Mouse (Mus musculus) embryonic facial prominence, embryonic 14.5 days (tissue): ENCODE measurements at regions not wholly inside any gene's neighbourhood (a gene's known extent, or its start where the extent isn't known, plus 50 kb on each side); places are given as distances from the start of the nearest gene placed in this dataset.

Source experiments
- ATAC-seq: fragments of 200-750 bp; cut with Nextera tagmentation; 2 replicates; pipeline ENCODE4 v1.8.0; 2017; ENCODE audit warnings: low read depth, moderate number of reproducible peaks, moderate TSS enrichment
- DNase-seq: peaks from one replicate; pipeline ENCODE4 v3.0.0-alpha.2; 2015; ENCODE audit warnings: low spot score
- H3K27ac ChIP-seq: fragments of 300-500 bp; sonication (generic); replicated peaks from 2 replicates; pipeline ENCODE4 v1.5.1; 2014; ENCODE audit warnings: low read depth, mild to moderate bottlenecking, low read length, moderate library complexity
- H3K27me3 ChIP-seq: fragments of 300-500 bp; sonication (generic); replicated peaks from 2 replicates; pipeline ENCODE4 v1.6.1; 2014; ENCODE audit warnings: low read length; ENCODE audit not compliant: control insufficient read depth, insufficient read depth
- H3K36me3 ChIP-seq: fragments of 300-500 bp; sonication (generic); 2 replicates; pipeline ENCODE4 v1.6.1; 2014; ENCODE audit warnings: low read length, mixed read lengths; ENCODE audit not compliant: control insufficient read depth, insufficient read depth
- H3K4me1 ChIP-seq: fragments of 300-500 bp; sonication (generic); 2 replicates; pipeline ENCODE4 v1.6.1; 2014; ENCODE audit warnings: antibody characterized with exemption, low read length; ENCODE audit not compliant: control insufficient read depth, insufficient read depth
- H3K4me2 ChIP-seq: fragments of 300-500 bp; sonication (generic); 2 replicates; pipeline ENCODE4 v1.6.1; 2014; ENCODE audit warnings: low read depth, mild to moderate bottlenecking, low read length, moderate library complexity, mixed read lengths
- H3K4me3 ChIP-seq: fragments of 300-500 bp; sonication (generic); 2 replicates; pipeline ENCODE4 v1.5.1; 2014; ENCODE audit warnings: low read depth, mild to moderate bottlenecking, low read length
- H3K9ac ChIP-seq: fragments of 300-500 bp; sonication (generic); 2 replicates; pipeline ENCODE4 v1.6.1; 2014; ENCODE audit warnings: low read depth, mild to moderate bottlenecking, low read length, moderate library complexity, mixed read lengths
- H3K9me3 ChIP-seq: fragments of 300-500 bp; sonication (generic); 2 replicates; pipeline ENCODE4 v1.6.1; 2016; ENCODE audit warnings: low read length; ENCODE audit not compliant: control insufficient read depth
- WGBS: fragments of 180-500 bp; shearing (Covaris S2); extraction: QIAGEN DNeasy Blood & Tissue Kit; methylation state at CpG from one replicate; pipeline ENCODE4 v1.1.7; 2014; 5-methylcytosine and 5-hydroxymethylcytosine counted together

DNA sequence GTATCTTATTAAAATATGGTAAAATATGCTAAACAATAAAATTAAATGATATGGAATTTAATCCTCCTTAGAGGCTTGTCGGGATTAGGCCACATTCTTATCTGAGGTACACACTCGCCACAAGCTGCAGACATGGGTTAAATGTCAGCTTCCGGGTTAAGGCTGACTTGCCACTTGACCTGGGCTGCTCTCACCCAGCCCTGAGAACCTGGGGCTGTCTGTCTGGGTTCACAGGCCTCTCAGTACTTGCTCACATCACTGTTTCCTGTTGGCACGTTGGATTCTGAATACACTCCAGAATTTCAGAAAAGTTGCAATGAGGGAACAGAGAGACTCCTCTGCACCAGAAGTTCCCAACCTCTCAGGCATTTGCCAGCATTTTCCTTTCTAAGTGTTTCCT is 465.9 kb downstream of the Ccdc171 start:
- Histone ChIP-seq H3K4me2 (no peak overlapping the region), H3K27ac (peak overlapping the region; percentile 86), H3K36me3 (no peaks in the 10 kb centered on the region), H3K27me3 (no peaks in the 10 kb centered on the region), H3K4me1 (peaks cover 37% of the 10 kb centered on the region), H3K4me3 (no peak overlapping the region), H3K9me3 (no peaks in the 10 kb centered on the region), H3K9ac (peak overlapping the region; percentile 25; the same call in 1 of the 2 replicates)
- DNase-seq (no peak), ATAC-seq (no peak)
- WGBS: 21% methylated on average over 4 of the region's 4 CpGs

DNA sequence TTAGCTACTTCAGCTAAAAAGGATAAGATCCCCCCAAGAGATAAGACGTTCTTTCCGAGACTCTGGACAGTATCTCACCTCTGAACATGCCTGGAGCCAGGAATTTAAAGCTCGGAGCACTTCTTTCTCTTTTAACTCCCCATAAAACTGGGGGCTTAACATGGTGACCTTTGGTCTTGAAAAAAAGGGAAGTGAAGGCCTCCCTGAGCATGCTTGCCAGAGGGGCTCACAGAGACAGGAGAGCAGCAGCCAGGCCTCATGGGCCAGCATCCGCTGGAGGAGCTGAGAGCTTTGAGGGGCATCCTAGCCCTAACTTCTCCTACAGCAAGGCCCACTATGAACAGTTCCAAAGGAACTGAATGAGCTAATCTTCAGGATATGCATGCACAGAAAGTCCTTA is 471.7 kb downstream of the Ccdc171 start:
- H3K4me1 ChIP-seq: peaks cover 10% of the 10 kb centered on the region
- H3K9ac ChIP-seq: no peak overlapping the region
- no peaks in the 10 kb centered on the region for H3K9me3 ChIP-seq
- H3K36me3 ChIP-seq: no peaks in the 10 kb centered on the region
- WGBS: 52% methylated on average over 4 of the region's 4 CpGs
- no peak overlapping the region for H3K27ac ChIP-seq
- H3K4me3 ChIP-seq: no peak overlapping the region
- no peaks in the 10 kb centered on the region for H3K27me3 ChIP-seq
- H3K4me2 ChIP-seq: no peak overlapping the region
- ATAC-seq (no peak), DNase-seq (peak; percentile 24)

- H3K4me3 ChIP-seq: no peak overlapping the region
- no peaks in the 10 kb centered on the region for H3K27me3 ChIP-seq
- H3K9ac ChIP-seq: no peak overlapping the region
- H3K9me3 ChIP-seq: no peaks in the 10 kb centered on the region
- H3K36me3 ChIP-seq: no peaks in the 10 kb centered on the region
- H3K4me1 ChIP-seq: peaks cover 16% of the 10 kb centered on the region
- WGBS: 69% methylated on average over 7 of the region's 7 CpGs
- ATAC-seq: peak; percentile 32; the same call in 1 of the 2 replicates
- H3K4me2 ChIP-seq: no peak overlapping the region
- no peak for DNase-seq
- 0 out of 2 replicates have a peak overlapping the region, but pooled peaks have one; percentile 24 for H3K27ac ChIP-seq
Measured at GRCm38 (mm10) chr4:84001645-84002044, 476.3 kb downstream of the Ccdc171 start.

DNA sequence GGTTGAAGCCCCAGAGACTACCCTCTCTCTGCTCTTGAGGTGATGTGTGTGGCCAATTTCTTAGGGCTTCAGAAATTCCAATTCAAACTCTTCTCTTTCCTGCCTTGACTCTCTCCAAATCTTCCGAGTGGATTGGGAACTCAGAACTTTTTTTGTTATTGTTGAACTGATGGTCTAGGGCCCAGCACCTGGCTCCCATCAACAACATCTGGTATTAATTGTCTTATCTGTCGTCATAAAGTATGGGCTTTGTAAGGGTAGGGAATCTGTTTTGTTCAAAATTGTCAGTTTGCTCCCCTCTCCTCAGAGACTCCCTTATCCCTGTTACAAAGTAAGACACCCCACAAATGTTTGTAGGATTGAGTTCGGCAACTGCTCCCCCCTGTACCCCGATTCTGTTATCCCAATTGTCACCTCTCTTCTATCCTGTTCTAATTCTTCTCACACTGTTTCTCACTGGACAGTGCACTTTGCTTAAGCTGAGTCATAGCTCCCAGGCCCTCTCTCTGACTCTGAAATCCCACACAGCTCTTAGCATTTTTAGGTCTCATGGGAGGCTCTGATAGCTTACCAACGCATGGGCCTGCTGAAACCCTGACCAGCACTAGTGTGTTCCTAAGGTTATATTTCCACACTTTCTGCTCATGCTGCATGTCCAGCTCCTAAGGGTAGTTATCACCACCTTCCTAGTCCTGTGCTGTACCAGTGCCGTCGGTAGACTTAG is 478.9 kb downstream of the Ccdc171 start:
- Histone ChIP-seq H3K27me3 (no peaks in the 10 kb centered on the region), H3K4me2 (no peak overlapping the region), H3K9me3 (no peaks in the 10 kb centered on the region), H3K4me3 (no peak overlapping the region), H3K27ac (no peak overlapping the region), H3K4me1 (peaks cover 16% of the 10 kb centered on the region), H3K36me3 (no peaks in the 10 kb centered on the region), H3K9ac (no peak overlapping the region)
- DNase-seq (peak; percentile 39), ATAC-seq (peak; percentile 34; the same call in 1 of the 2 replicates)
- WGBS: 47% methylated on average over 7 of the region's 7 CpGs

- Histone ChIP-seq H3K9ac (no peak overlapping the region), H3K36me3 (no peaks in the 10 kb centered on the region), H3K27me3 (no peaks in the 10 kb centered on the region), H3K4me1 (peaks cover 16% of the 10 kb centered on the region), H3K4me3 (no peak overlapping the region), H3K9me3 (no peaks in the 10 kb centered on the region), H3K4me2 (no peak overlapping the region), H3K27ac (peak overlapping the region; percentile 1; the same call in 1 of the 2 replicates)
- ATAC-seq (no peak), DNase-seq (no peak)
- WGBS: 59% methylated on average over 10 of the region's 10 CpGs
Measured at GRCm38 (mm10) chr4:84004786-84005382, 479.5 kb downstream of the Ccdc171 start.

GRCm38 (mm10) chr4:84011941-84012340 is 486.6 kb downstream of the Ccdc171 start:
- no peak for DNase-seq
- H3K4me1 ChIP-seq: peaks cover 3% of the 10 kb centered on the region; the same call in 1 of the 2 replicates

DNA sequence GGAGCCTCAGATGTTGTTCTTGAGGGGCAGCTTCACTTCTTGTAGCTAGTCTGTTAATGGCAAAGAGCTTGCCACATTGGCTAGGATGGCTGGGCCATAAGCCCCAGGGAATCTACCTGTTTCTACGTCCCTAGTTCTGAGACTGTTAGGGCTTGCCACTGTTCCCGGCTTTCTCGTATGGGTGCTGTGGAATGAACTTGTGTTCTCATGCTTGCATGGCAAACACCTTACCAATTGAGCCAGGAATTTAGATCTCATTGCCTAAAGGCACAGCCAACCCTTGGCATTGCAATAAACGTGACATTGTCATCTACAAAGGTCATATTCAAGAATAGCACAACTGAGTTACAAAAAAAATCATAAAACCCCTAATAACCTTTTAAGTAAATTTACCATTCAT is 489.8 kb downstream of the Ccdc171 start:
- no peak overlapping the region for H3K27ac ChIP-seq
- ATAC-seq (no peak), DNase-seq (no peak)
- H3K4me3 ChIP-seq: no peak overlapping the region
- no peaks in the 10 kb centered on the region for H3K27me3 ChIP-seq
- H3K4me1 ChIP-seq: peaks cover 26% of the 10 kb centered on the region
- 88% methylated on average over 4 of the region's 4 CpGs for WGBS
- no peak overlapping the region for H3K9ac ChIP-seq
- no peak overlapping the region for H3K4me2 ChIP-seq
- H3K9me3 ChIP-seq: no peaks in the 10 kb centered on the region
- no peaks in the 10 kb centered on the region for H3K36me3 ChIP-seq

More at GRCm38 (mm10) chr4:84011941-84012340, 486.6 kb downstream of the Ccdc171 start:
- WGBS: 97% methylated on average over 6 of the region's 6 CpGs
- Histone ChIP-seq H3K4me3 (no peak overlapping the region), H3K9me3 (no peaks in the 10 kb centered on the region), H3K27ac (no peak overlapping the region), H3K27me3 (no peaks in the 10 kb centered on the region), H3K4me2 (no peak overlapping the region), H3K9ac (no peak overlapping the region), H3K36me3 (no peaks in the 10 kb centered on the region)
- no peak for ATAC-seq

- 58% methylated on average over 8 of the region's 8 CpGs for WGBS
- H3K27ac ChIP-seq: no peak overlapping the region
- DNase-seq: peak; percentile 43
Measured at GRCm38 (mm10) chr4:84015552-84016169, 490.3 kb downstream of the Ccdc171 start.

More at GRCm38 (mm10) chr4:84015552-84016169, 490.3 kb downstream of the Ccdc171 start:
- Histone ChIP-seq H3K4me3 (no peak overlapping the region), H3K36me3 (no peaks in the 10 kb centered on the region), H3K9me3 (no peaks in the 10 kb centered on the region), H3K4me2 (no peak overlapping the region), H3K27me3 (no peaks in the 10 kb centered on the region), H3K4me1 (peaks cover 31% of the 10 kb centered on the region), H3K9ac (no peak overlapping the region)
- ATAC-seq: no peak; the same call in 1 of the 2 replicates
